Mouse (Mus musculus) liver, embryonic 11.5 days (tissue): ENCODE data around the gene Kcnq5. TPM values are rescaled to one million over a fixed set of nuclear protein-coding genes. Genes with fewer than 3 reads are reported as not detected.
"Not testable (repeated sequence)": the region's sequence is repeated elsewhere in the genome, so short reads cannot be mapped to it uniquely, and the experiment has no call there.

ENCODE experiments used
- ATAC-seq: fragments of 200-750 bp; cut with Nextera tagmentation; replicated peaks from 2 replicates; pipeline ENCODE4 v1.8.0; 2017; ENCODE audit warnings: moderate number of reproducible peaks, mild to moderate bottlenecking, moderate TSS enrichment, moderate library complexity; ENCODE audit not compliant: low FRiP score
- DNase-seq: peaks from one replicate; pipeline ENCODE4 v3.0.0-alpha.2; 2017; ENCODE audit warnings: low spot score
- H3K27ac ChIP-seq: fragments of 300-500 bp; sonication (generic); 2 replicates; pipeline ENCODE4 v1.5.1; 2014; ENCODE audit warnings: mild to moderate bottlenecking, low read depth, low read length, control low read depth
- H3K27me3 ChIP-seq: fragments of 300-500 bp; sonication (generic); replicated peaks from 2 replicates; pipeline ENCODE4 v1.6.1; 2014; ENCODE audit warnings: low read length, mixed read lengths; ENCODE audit not compliant: control insufficient read depth, insufficient read depth
- H3K36me3 ChIP-seq: fragments of 300-500 bp; sonication (generic); 2 replicates; pipeline ENCODE4 v1.6.1; 2014; ENCODE audit warnings: mild to moderate bottlenecking, low read length, moderate library complexity, mixed read lengths; ENCODE audit not compliant: control insufficient read depth, insufficient read depth
- H3K4me1 ChIP-seq: fragments of 300-500 bp; sonication (generic); replicated peaks from 2 replicates; pipeline ENCODE4 v1.6.1; 2014; ENCODE audit warnings: low read length, mixed read lengths; ENCODE audit not compliant: control insufficient read depth, insufficient read depth
- H3K4me2 ChIP-seq: fragments of 300-500 bp; sonication (generic); 2 replicates; pipeline ENCODE4 v1.6.1; 2014; ENCODE audit warnings: mild to moderate bottlenecking, control low read depth, moderate library complexity
- H3K4me3 ChIP-seq: fragments of 300-500 bp; sonication (generic); 2 replicates; pipeline ENCODE4 v1.5.1; 2014; ENCODE audit warnings: low read depth, low read length, control low read depth
- H3K9ac ChIP-seq: fragments of 300-500 bp; sonication (generic); 2 replicates; pipeline ENCODE4 v1.6.1; 2014; ENCODE audit warnings: low read depth, low read length, control low read depth
- H3K9me3 ChIP-seq: fragments of 300-500 bp; sonication (generic); 2 replicates; pipeline ENCODE4 v1.6.1; 2016; ENCODE audit warnings: low read length, inconsistent platforms, mixed read lengths; ENCODE audit not compliant: control insufficient read depth
- WGBS: fragments of 180-500 bp; shearing (Covaris S2); extraction: QIAGEN DNeasy Blood & Tissue Kit; methylation state at CpG from one replicate; pipeline ENCODE4 v1.1.7; 2014; 5-methylcytosine and 5-hydroxymethylcytosine counted together
- polyA plus RNA-seq: library from polyadenylated mRNA; unstranded; fragments of >200 nt; fragmentation: Nextera tagmentation; extraction: Ambion mirVana; gene quantifications from 2 replicates; pipeline ENCODE4 v1.2.1, GENCODE M21; 2014

Kcnq5 gene
- polyA plus RNA-seq, 1 experiment from 2014 or later = 2.0 TPM

DNA sequence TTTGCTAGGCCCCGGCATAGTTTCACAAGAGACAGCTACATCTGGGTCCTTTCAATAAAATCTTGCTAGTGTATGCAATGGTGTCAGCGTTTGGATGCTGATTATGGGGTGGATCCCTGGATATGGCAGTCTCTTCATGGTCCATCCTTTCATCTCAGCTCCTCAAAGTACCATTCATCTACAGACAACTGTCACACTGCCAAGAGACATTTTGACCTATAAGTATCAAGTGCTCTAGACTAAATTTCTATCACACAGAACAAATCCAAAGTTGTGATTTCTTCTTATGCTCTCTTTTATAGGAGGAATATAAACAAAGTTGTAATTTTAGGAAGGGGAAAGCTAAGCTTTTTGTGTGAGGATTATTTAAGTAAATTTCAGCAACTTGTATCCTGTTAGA lies 238.5 kb downstream of the Kcnq5 start:
- not testable (repeated sequence) for H3K36me3 ChIP-seq, DNase-seq
- 84% methylated on average over 2 of the region's 2 CpGs for WGBS

DNA sequence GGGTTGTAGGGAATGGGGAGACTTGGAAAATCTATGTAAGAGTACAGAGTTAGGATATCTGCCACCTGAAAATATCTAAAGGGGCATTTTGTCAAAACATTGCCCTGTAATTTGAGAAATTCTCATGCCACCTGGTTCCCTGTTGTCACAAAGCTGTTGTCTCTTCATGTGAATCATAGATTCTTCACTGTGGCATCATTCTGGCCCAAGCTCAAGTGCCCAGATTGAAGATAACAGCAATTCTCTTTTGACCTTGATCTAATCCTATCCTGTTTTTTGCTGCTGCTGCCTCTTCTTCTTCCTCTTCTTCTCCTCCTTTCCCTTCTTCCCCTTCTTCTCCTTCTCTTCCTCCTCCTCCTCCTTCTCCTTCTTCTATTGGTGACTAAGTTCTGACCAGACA lies 240.5 kb downstream of the Kcnq5 start:
- DNase-seq (no peak), ATAC-seq (no peak)
- Histone ChIP-seq H3K27me3 (no peaks in the 10 kb centered on the region), H3K9me3 (no peaks in the 10 kb centered on the region), H3K4me1 (no peaks in the 10 kb centered on the region), H3K4me3 (no peak overlapping the region), H3K4me2 (no peak overlapping the region), H3K27ac (no peak overlapping the region), H3K36me3 (no peaks in the 10 kb centered on the region), H3K9ac (no peak overlapping the region)

More for the DNA sequence above, 238.5 kb downstream of the Kcnq5 start:
- H3K4me2 ChIP-seq, H3K27me3 ChIP-seq, ATAC-seq, H3K27ac ChIP-seq, H3K9ac ChIP-seq, H3K4me1 ChIP-seq, H3K9me3 ChIP-seq, H3K4me3 ChIP-seq: not testable (repeated sequence)

DNA sequence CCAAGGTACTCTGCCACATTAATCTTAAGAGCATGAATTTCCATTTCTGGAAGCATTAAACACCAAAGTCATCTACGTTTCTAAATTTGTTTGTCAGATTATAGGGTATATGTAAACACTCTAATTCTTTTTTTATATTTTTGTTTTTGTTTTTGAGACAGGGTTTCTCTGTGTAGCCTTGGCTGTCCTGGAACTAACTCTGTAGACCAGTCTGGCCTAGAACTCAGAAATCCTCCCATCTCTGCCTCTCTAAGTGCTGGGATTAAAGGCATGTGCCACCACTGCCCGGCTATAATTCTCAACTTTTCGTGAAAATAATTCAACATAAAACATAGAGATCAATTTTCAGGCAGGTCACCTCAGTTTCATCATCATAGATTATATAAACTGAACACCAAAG lies 246.9 kb downstream of the Kcnq5 start:
- ATAC-seq = no peak
- no peaks in the 10 kb centered on the region for H3K27me3 ChIP-seq
- 76% methylated on average over 3 of the region's 3 CpGs for WGBS

DNA sequence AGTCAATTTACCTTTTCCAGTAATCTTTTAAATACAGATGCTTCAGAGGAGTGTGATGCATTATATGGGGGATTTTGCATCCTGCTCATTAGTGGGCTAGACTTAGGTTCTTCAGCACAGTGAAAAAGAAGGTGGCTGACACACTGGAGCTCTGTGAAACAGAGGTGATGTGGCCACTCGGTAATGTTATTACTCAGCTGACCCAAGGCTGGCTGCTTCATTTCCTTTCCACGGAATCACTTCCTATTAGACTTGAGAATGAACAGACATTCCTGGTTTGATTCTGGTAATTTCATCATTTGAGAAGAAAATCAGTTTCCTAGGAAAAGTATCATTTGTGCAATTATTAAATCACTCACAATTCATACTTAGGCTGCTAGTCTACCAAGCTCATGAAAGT lies 249.0 kb downstream of the Kcnq5 start:
- Histone ChIP-seq H3K27me3 (no peaks in the 10 kb centered on the region), H3K9ac (no peak overlapping the region), H3K36me3 (no peaks in the 10 kb centered on the region), H3K4me3 (no peak overlapping the region), H3K27ac (no peak overlapping the region), H3K4me2 (no peak overlapping the region), H3K9me3 (no peaks in the 10 kb centered on the region), H3K4me1 (no peaks in the 10 kb centered on the region)
- 59% methylated on average over 2 of the region's 2 CpGs for WGBS
- ATAC-seq (no peak), DNase-seq (no peak)

More for the DNA sequence above, 246.9 kb downstream of the Kcnq5 start:
- no peaks in the 10 kb centered on the region for H3K36me3 ChIP-seq
- H3K9ac ChIP-seq = no peak overlapping the region
- no peak overlapping the region for H3K27ac ChIP-seq
- no peaks in the 10 kb centered on the region for H3K9me3 ChIP-seq
- DNase-seq = no peak
- no peak overlapping the region for H3K4me2 ChIP-seq
- no peak overlapping the region for H3K4me3 ChIP-seq
- no peaks in the 10 kb centered on the region for H3K4me1 ChIP-seq

DNA sequence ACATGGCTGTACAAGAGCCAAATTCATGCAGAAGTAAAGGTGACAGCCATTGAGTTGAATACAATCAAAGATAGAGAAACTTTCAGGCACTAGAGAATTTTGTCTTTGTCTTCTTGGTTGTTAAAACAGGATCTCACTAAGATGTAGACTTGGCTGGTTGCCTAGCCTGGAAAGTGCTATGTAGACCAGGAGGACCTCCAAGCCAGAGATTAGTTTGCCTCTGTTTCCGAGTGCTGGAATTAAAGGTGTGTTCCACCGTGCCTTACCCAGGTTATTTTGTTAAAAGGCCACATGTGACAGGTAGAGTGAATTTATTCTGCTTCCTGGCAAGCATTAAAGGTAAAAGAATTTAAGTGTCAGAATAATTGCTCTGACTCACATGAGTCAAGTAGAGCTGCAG lies 271.3 kb downstream of the Kcnq5 start:
- DNase-seq (no peak), ATAC-seq (no peak)
- H3K9me3 ChIP-seq = no peaks in the 10 kb centered on the region
- no peak overlapping the region for H3K4me3 ChIP-seq
- H3K4me1 ChIP-seq = no peaks in the 10 kb centered on the region
- H3K27ac ChIP-seq = no peak overlapping the region
- no peaks in the 10 kb centered on the region for H3K36me3 ChIP-seq
- no peak overlapping the region for H3K4me2 ChIP-seq
- WGBS = 78% methylated on average over 2 of the region's 2 CpGs
- no peak overlapping the region for H3K9ac ChIP-seq
- no peaks in the 10 kb centered on the region for H3K27me3 ChIP-seq

DNA sequence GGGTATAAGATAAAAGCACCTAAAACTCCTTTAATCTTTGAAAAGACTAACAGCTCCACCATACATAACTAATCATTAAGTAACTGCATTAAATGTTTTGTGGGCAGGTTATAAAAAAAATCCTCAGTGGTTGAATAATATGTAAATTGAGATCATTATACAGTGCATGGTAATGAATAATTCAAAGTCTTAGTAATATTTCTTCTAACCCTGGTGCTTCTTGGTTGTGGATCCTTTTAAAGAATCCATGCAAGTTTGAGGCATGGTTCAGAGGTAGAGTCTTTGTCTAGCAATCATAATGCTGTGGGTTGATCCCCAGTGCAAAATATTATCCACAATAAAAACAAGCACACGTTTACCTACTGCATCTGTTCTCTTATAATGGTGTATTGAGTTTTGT lies 272.8 kb downstream of the Kcnq5 start:
- no peak for ATAC-seq
- Histone ChIP-seq H3K27ac (no peak overlapping the region), H3K9me3 (no peaks in the 10 kb centered on the region), H3K27me3 (no peaks in the 10 kb centered on the region), H3K4me3 (no peak overlapping the region), H3K4me1 (no peaks in the 10 kb centered on the region), H3K4me2 (no peak overlapping the region), H3K9ac (no peak overlapping the region), H3K36me3 (no peaks in the 10 kb centered on the region)
- 64% methylated on average over 1 of the region's 1 CpGs for WGBS
- no peak for DNase-seq

DNA sequence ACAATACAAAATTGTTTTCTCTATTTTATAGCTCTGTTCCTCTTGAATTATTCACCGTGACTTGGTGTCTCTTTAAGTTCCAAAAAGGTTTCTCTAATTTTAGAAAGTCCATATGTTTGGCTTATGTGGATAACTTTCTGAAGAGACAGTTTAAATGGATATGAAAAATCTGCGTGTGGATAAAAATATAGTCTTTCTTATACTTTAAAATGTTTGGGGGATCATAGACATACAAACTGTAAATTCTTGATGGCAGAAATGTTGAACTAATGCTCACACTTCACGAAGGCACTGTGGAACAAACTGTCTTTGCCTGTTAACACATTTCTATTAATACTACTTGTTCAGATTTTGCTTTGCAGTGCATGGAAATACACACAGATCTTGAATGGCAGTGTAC lies 277.3 kb downstream of the Kcnq5 start:
- H3K27me3 ChIP-seq = no peaks in the 10 kb centered on the region
- H3K4me3 ChIP-seq = no peak overlapping the region
- DNase-seq = no peak
- no peaks in the 10 kb centered on the region for H3K36me3 ChIP-seq
- no peak overlapping the region for H3K9ac ChIP-seq
- no peak overlapping the region for H3K27ac ChIP-seq
- ATAC-seq = no peak
- H3K9me3 ChIP-seq = no peaks in the 10 kb centered on the region
- H3K4me1 ChIP-seq = no peaks in the 10 kb centered on the region
- 78% methylated on average over 3 of the region's 3 CpGs for WGBS
- H3K4me2 ChIP-seq = no peak overlapping the region

DNA sequence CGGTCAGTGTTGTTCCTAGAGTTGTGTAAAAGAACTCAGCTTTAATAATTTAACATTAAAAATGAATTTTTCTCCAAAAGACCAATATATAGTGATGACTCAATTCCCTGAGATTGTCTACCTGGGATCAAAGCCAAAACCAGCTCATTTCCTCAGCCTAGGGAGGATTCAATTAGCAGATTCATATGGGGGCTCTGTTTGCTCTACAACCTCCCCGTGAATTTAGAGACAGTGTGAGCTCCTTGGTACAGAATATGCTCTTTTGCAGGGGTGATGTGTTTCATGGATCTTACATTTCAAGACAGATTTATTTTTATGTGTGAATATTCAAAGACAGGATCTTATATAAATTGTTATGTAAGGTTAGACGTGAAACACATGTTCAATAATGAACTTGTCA lies 284.9 kb downstream of the Kcnq5 start:
- H3K9ac ChIP-seq = no peak overlapping the region
- ATAC-seq (no peak), DNase-seq (no peak)
- no peak overlapping the region for H3K4me2 ChIP-seq
- no peaks in the 10 kb centered on the region for H3K9me3 ChIP-seq
- no peaks in the 10 kb centered on the region for H3K27me3 ChIP-seq
- H3K27ac ChIP-seq = no peak overlapping the region
- 84% methylated on average over 3 of the region's 3 CpGs for WGBS
- no peak overlapping the region for H3K4me3 ChIP-seq
- no peaks in the 10 kb centered on the region for H3K4me1 ChIP-seq
- no peaks in the 10 kb centered on the region for H3K36me3 ChIP-seq

DNA sequence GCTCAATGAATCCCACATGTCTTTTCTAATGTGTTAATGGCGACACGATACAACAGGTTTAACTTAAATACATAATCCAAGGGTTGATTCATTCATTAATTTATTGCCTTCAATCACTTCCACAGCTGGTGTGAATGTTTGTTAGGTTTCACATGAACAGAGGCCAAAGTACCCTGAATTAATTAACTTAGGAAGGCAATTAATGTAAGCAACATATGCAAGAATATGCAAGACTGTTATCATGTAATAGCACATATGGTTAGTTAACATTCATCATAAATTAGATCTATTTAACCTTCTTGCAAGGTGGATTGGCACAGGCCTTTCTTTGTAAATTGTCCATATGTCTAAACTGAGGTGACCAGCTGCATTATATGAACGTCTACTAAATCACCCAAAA lies 300.9 kb downstream of the Kcnq5 start:
- 87% methylated on average over 3 of the region's 3 CpGs for WGBS
- H3K4me2 ChIP-seq = no peak overlapping the region
- ATAC-seq (no peak), DNase-seq (no peak)
- H3K4me1 ChIP-seq = no peaks in the 10 kb centered on the region
- no peaks in the 10 kb centered on the region for H3K27me3 ChIP-seq
- H3K9ac ChIP-seq = no peak overlapping the region
- no peak overlapping the region for H3K27ac ChIP-seq
- H3K4me3 ChIP-seq = no peak overlapping the region
- H3K36me3 ChIP-seq = no peaks in the 10 kb centered on the region
- H3K9me3 ChIP-seq = no peaks in the 10 kb centered on the region
